Mouse (Mus musculus) E14TG2a.4 (cell line): ENCODE results near the gene Catsperz.

Source experiments
- H3K27me3 ChIP-seq: 2 replicates; pipeline ENCODE4 v1.6.1; 2014; ENCODE audit warnings: low read length, control low read depth; ENCODE audit not compliant: insufficient read depth
- H3K36me3 ChIP-seq: 2 replicates; pipeline ENCODE4 v1.6.1; 2014; ENCODE audit warnings: low read length, control low read depth; ENCODE audit not compliant: insufficient read depth
- H3K4me1 ChIP-seq: replicated peaks from 2 replicates; pipeline ENCODE4 v1.6.1; 2014; ENCODE audit warnings: low read depth, low read length, control low read depth
- H3K4me3 ChIP-seq: replicated peaks from 2 replicates; pipeline ENCODE4 v1.5.1; 2014; ENCODE audit warnings: mild to moderate bottlenecking, low read length
- H3K9me3 ChIP-seq: 2 replicates; pipeline ENCODE4 v1.6.1; 2014; ENCODE audit warnings: low read length, control low read depth
- CTCF ChIP-seq: conservative IDR thresholded peaks from 2 replicates; pipeline ENCODE4 v1.5.1; 2014; ENCODE audit warnings: low read length
- NANOG ChIP-seq: IDR thresholded peaks from 2 replicates; pipeline ENCODE4 v1.6.1; 2014; ENCODE audit warnings: borderline replicate concordance, low read length, mixed read lengths
- POU5F1 ChIP-seq: IDR thresholded peaks from 2 replicates; pipeline ENCODE4 v1.6.1; 2014; ENCODE audit warnings: low read length, borderline replicate concordance

Catsperz gene

DNA sequence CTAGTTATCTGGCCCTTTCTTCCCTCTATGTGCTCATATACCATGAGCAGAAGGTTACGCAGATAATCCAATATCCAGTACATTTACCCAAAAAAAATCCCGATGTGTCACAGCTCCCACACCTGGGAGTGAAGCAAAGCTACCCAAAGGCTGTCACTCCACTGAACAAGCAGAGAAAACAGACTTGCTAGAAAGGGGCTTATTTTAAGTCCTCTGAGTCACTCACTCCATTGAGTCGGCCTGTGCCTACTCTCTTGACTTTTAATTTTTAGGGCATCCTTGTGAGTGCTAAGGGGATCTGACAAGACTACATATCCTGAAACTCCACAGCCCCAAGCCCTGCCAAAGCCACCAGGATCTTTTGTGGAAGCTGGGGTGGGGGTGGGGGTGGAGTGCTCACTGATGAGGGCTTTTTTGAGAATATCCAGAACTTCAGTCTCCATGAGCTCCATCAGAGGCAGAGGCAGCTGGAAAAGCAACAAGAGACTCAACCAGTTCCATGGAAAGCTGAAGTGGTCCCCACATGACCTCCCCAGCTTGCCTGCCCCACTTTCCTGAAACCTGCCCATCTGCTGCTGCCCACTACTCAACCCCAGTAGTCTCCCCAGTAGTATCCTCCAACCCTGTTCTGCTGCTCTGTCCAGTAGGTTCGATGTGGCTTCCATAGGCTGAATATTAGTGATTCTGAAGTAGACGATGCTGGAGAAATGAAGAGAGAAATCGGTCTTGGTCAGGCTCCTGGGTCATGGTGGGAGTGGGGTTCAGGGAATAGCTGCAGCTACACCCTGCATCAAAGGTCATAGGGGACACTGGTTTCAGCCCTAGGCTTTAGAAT lies 2.1 kb downstream of the Catsperz start:
- TF ChIP-seq POU5F1 = no peak
- no peak for TF ChIP-seq NANOG
- TF ChIP-seq CTCF = no peak
- Histone ChIP-seq H3K27me3 (peaks cover 55% of the 10 kb centered on the region), H3K4me1 (peaks cover 76% of the 10 kb centered on the region), H3K36me3 (peaks cover 21% of the 10 kb centered on the region), H3K9me3 (no peaks in the 10 kb centered on the region), H3K4me3 (no peak overlapping the region; the same call in 1 of the 2 replicates)

DNA sequence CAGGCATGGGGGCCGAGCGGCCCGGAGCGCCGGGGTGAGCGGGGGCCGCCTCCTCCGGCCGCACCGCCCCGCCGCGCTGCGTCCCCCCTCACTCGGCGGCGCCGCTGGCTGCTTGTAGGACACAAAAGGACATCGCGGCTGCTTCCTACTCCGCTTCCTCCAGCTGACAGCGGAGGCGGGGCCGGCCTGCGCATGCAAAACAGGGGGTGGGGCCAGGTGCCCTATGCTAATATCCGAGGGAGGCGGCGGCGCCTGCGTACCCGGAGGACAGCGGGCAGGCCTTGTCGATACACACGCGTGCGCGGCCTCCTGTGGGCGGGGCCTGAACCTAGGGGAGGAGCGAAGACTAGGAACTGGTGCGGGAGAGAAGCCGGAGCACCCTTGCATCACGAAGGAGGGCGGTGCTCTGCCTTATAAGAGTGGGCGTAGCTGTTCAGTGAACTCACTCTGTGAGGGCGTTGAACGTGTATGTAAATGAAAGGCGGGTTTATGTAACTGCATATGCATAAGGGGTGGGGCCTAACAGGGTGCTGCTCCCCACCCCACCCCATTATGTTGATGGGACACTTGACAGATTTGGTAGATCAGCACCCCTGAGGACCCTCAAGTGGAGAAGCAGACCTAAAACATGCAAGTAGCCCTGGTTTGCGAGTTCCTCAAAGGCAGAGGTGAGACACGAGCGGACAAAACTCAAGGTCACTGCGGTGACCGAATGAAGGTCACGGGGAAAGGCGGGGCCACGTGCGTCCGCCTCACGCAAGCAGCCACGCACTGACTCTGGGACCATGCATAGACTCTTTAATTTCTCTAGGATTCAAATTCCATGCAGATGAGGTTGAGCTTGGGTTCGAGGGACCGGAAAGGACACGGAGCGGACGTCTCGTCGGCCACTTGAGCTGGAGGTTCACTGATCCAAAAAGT lies 3.3 kb downstream of the Catsperz start, which contains the start of gene Esrra:
Gene Esrra (minus strand): TSS at position 167 of the 921 bp plus-strand sequence.
- H3K36me3 ChIP-seq = peaks cover 21% of the 10 kb centered on the region
- peak within 1 kb of the TSS; percentile 84 for H3K4me3 ChIP-seq
- TF ChIP-seq POU5F1 (peak; percentile 90), NANOG (no peak), CTCF (no peak)
- peaks cover 63% of the 10 kb centered on the region for H3K4me1 ChIP-seq
- peaks cover 43% of the 10 kb centered on the region for H3K27me3 ChIP-seq
- H3K9me3 ChIP-seq = no peaks in the 10 kb centered on the region

DNA sequence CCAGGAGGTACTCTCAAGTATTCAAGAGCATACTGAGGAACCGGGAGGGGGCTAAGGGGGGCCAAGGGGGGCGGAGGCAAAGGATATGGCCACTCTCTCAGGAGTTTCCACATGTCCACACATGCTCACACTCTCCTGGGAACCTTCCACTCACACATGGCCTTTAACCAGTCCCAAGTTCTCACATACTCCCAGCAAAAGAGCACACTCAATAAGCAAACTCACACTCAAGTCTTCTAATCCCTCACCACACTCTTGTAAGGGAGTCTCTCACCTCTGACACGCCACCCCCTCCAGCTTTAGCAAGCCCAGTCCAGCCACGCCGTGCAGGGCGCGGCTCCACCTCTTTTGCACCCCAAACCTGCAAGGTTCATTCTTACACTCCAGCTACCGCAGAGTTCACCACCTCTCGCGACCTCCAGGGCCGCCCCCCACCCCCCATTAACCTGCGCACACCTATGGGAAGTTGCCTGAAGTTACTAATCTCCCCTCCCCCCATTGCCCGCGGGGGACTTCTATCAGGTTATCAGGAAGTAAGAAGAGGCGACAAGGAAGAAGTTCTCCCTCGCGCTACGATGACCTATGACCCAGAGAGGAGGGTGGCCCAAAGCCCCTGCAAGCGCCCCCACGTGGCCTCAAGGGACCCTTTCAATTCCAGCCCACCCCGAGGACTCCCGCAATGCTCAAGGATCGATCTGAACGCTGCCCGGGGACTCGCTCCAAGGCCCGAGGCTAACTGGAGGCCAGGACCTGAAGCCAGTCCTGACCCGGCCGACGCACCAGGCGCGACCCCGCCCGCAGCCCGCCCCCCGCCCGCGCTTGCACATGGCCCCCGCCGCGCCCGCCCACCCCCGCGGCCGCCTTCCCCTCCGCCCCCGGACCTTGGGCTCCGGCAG lies 4.2 kb downstream of the Catsperz start:
- Histone ChIP-seq H3K9me3 (no peaks in the 10 kb centered on the region), H3K4me1 (peaks cover 58% of the 10 kb centered on the region), H3K36me3 (peaks cover 25% of the 10 kb centered on the region), H3K4me3 (peak overlapping the region; percentile 84), H3K27me3 (peaks cover 34% of the 10 kb centered on the region)
- TF ChIP-seq CTCF = no peak
- TF ChIP-seq POU5F1 = no peak
- TF ChIP-seq NANOG = no peak

DNA sequence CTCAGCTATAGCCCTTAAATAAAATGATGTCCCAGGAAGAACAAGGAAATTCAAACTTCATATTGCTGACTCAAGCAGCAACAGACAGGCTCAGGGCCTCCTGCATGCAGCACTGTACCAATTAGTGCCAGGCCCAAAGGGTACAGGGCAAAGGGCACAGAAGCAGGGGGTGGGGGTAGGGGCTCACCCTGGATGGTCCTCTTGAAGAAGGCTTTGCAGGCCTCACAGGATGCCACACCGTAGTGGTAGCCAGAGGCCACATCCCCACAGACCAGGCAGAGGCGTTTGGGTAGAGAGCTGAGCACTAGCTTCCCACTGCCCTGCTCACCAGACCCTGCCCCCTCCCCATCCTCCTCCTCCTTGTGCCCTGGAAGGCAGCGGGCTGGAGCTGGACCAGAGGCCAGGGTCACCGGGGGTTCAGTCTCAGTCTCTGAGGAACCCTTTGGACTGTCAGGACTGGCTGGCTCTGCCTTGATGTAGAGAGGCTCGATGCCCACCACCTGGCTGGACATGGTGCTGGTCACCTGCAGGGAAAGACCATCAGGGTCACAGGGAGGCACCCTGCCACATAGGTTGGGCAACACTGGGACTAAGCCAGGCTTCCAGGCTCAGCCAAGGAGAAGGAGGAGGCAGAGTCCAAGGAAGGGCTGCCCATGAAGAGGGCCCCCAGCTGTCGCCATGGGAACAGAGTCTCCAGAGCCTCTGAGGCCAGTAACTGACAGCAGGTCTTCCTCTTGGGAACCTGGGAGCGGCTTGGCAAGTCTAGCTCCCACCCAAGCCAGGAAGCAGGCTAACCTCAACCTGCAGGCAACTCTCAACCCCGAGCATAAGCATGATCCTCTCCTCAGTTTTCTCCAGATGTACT lies 5.1 kb downstream of the Catsperz start:
- no peak for TF ChIP-seq POU5F1
- TF ChIP-seq CTCF = no peak
- no peak for TF ChIP-seq NANOG
- Histone ChIP-seq H3K36me3 (peaks cover 32% of the 10 kb centered on the region), H3K4me3 (peak overlapping the region; percentile 84), H3K4me1 (peaks cover 55% of the 10 kb centered on the region), H3K27me3 (peaks cover 25% of the 10 kb centered on the region), H3K9me3 (no peaks in the 10 kb centered on the region)

GRCm38 (mm10) chr19:6919431-6919830 lies 5.7 kb downstream of the Catsperz start:
- no peak for TF ChIP-seq CTCF
- TF ChIP-seq POU5F1 = no peak
- TF ChIP-seq NANOG = no peak
- H3K9me3 ChIP-seq = no peaks in the 10 kb centered on the region
- peaks cover 52% of the 10 kb centered on the region for H3K4me1 ChIP-seq
- peaks cover 19% of the 10 kb centered on the region for H3K27me3 ChIP-seq
- H3K36me3 ChIP-seq = peaks cover 32% of the 10 kb centered on the region
- no peak overlapping the region for H3K4me3 ChIP-seq

- TF ChIP-seq POU5F1 = no peak
- no peak for TF ChIP-seq CTCF
- no peak for TF ChIP-seq NANOG
- H3K4me3 ChIP-seq = no peak overlapping the region
- H3K4me1 ChIP-seq = peaks cover 58% of the 10 kb centered on the region
- no peaks in the 10 kb centered on the region for H3K9me3 ChIP-seq
- H3K27me3 ChIP-seq = peaks cover 9% of the 10 kb centered on the region
- peaks cover 34% of the 10 kb centered on the region for H3K36me3 ChIP-seq
Observed at GRCm38 (mm10) chr19:6918321-6918720, 6.9 kb downstream of the Catsperz start.

- Histone ChIP-seq H3K36me3 (peaks cover 53% of the 10 kb centered on the region), H3K4me1 (peaks cover 63% of the 10 kb centered on the region), H3K27me3 (no peaks in the 10 kb centered on the region), H3K4me3 (no peak overlapping the region), H3K9me3 (no peaks in the 10 kb centered on the region)
- TF ChIP-seq POU5F1 (no peak), NANOG (no peak), CTCF (no peak)
Observed at GRCm38 (mm10) chr19:6916496-6916895, 8.7 kb downstream of the Catsperz start.
